Mouse (Mus musculus) left cerebral cortex, adult 8-10 months (tissue): Measurements from ENCODE around the gene Limd1. TPM values are rescaled to one million over a fixed set of nuclear protein-coding genes. Genes with fewer than 3 reads are reported as not detected.

ENCODE experiments used
- total RNA-seq, 4 experiments: library from RNA; stranded (reverse); gene quantifications; 2 replicates each; pipeline ENCODE4 v1.2.4; 2022

The Limd1 gene
- total RNA-seq, 4 experiments from 2014 or later = 7.7 to 10.1 (median 8.0) TPM

Other genes starting within 250 kb of the Limd1 start
- 10 to 100 TPM; 73.6 to 80.0 (median 74.8) TPM for gene Tmem158, start 217.9 kb upstream of the Limd1 start, total RNA-seq
- 100 to 1,000 TPM in 1 of 4 experiments, 10 to 100 TPM in 3; 48.7 to 105 (median 76.9) TPM for gene Lars2, start 111.8 kb upstream of the Limd1 start, total RNA-seq
- gene Sacm1l, start 51.1 kb downstream of the Limd1 start, total RNA-seq = 10 to 100 TPM; 60.6 to 65.9 (median 62.7) TPM
- under 1 TPM; 0.18 to 0.76 (median 0.63) TPM for gene Slc6a20b, start 153.9 kb downstream of the Limd1 start, total RNA-seq
- under 1 TPM; 0.18 to 0.28 (median 0.26) TPM for gene Ccr9, start 199.7 kb downstream of the Limd1 start, total RNA-seq
- 10 to 100 TPM; 20.4 to 26.7 (median 23.4) TPM for gene Slc6a20a, start 200.2 kb downstream of the Limd1 start, total RNA-seq
- gene Lztfl1, start 239.0 kb downstream of the Limd1 start, total RNA-seq = 10 to 100 TPM; 57.7 to 69.4 (median 64.5) TPM